Mouse (Mus musculus): Measurements from ENCODE around the gene Slc38a9.

Gene Slc38a9

GRCm38 (mm10) chr13:112746695-112747055 is 86.1 kb downstream of the Slc38a9 start:
- no peak for DNase-seq

GRCm38 (mm10) chr13:112747808-112748430 is 87.4 kb downstream of the Slc38a9 start:
- DNase-seq, result no peak

- DNase-seq, result no peak
Observed at GRCm38 (mm10) chr13:112748808-112749510, 88.4 kb downstream of the Slc38a9 start.

- DNase-seq, result no peak
Observed at GRCm38 (mm10) chr13:112749881-112750280, 89.3 kb downstream of the Slc38a9 start.

GRCm38 (mm10) chr13:112751454-112752308 is 91.1 kb downstream of the Slc38a9 start:
- no peak for DNase-seq

GRCm38 (mm10) chr13:112752309-112752975 is 91.9 kb downstream of the Slc38a9 start:
- no peak for DNase-seq

GRCm38 (mm10) chr13:112753522-112753921 is 93.0 kb downstream of the Slc38a9 start:
- no peak for DNase-seq

- no peak for DNase-seq
Observed at GRCm38 (mm10) chr13:112754871-112755270, 94.3 kb downstream of the Slc38a9 start.

GRCm38 (mm10) chr13:112755507-112756010 is 95.0 kb downstream of the Slc38a9 start:
- no peak for DNase-seq

- DNase-seq, result no peak
Observed at GRCm38 (mm10) chr13:112757395-112757794, 96.8 kb downstream of the Slc38a9 start.

- DNase-seq, result no peak
Observed at GRCm38 (mm10) chr13:112758546-112759090, 98.1 kb downstream of the Slc38a9 start.

- DNase-seq, result no peak
Observed at GRCm38 (mm10) chr13:112759364-112759763, 98.8 kb downstream of the Slc38a9 start.

- DNase-seq, result no peak
Observed at GRCm38 (mm10) chr13:112759777-112760537, 99.4 kb downstream of the Slc38a9 start.

GRCm38 (mm10) chr13:112760538-112760881 is 100.0 kb downstream of the Slc38a9 start:
- DNase-seq, result no peak

- DNase-seq, result no peak
Observed at GRCm38 (mm10) chr13:112761787-112762186, 101.2 kb downstream of the Slc38a9 start.

GRCm38 (mm10) chr13:112762548-112762947 is 102.0 kb downstream of the Slc38a9 start:
- no peak for DNase-seq

- no peak for DNase-seq
Observed at GRCm38 (mm10) chr13:112763531-112764091, 103.1 kb downstream of the Slc38a9 start.

GRCm38 (mm10) chr13:112764556-112764955 is 104.0 kb downstream of the Slc38a9 start:
- no peak for DNase-seq

- no peak for DNase-seq
Observed at GRCm38 (mm10) chr13:112765654-112766053, 105.1 kb downstream of the Slc38a9 start.

- no peak for DNase-seq
Observed at GRCm38 (mm10) chr13:112770528-112771328, 110.2 kb downstream of the Slc38a9 start.
